Mouse (Mus musculus) adrenal gland, postnatal 4 days (tissue): ENCODE data around the gene Sim2. TPM values are rescaled to one million over a fixed set of nuclear protein-coding genes. Genes with fewer than 3 reads are reported as not detected.

Experiments
- DNase-seq, 2 experiments: peaks; one replicate each; pipeline ENCODE4 v3.0.0; 2021 to 2022; ENCODE audit warnings: low spot score in 2 of 2, mixed read lengths in 2 of 2
- total RNA-seq, 2 experiments: library from RNA; stranded (reverse); gene quantifications; 2 replicates each; pipeline ENCODE4 v1.2.3; 2021

Sim2 gene
- total RNA-seq, 2 experiments from 2014 or later: 3.5 TPM; not detected in 1

DNA sequence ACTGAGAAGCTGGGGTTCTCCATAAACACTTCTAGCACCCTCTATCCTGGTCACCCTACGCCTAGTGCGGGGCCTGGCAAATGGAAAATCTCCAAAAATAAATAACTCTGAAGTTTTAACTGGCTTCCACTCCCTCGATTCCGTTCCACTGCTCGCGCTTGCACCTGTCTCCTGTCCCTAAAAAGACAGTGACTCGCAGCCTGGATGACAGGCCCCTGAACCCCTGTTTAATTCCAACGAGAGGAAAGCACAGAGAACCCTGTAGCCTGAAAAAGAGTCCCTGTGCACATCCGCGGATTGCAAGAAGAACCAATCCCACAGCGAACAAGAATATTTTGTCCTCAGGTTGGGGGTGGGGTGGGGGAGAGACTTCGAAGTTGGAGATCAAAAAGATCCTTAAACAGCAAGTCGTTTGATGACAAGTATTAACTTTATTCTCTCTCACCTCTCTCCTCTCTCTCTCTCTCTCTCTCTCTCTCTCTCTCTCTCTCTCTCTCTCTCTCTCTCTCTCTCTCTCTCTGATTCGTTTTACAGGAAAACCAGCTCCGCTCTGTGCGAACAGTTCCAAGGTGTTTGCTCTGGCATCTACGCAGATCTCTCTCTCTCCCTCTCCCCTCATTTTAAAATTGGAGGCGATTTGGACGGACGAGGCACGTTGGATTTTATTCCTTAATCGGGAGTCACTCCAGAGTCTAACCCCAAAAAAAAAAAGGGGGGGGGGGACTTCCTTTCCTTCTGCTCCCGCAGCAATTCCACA is 6.2 kb upstream of the Sim2 start:
- no peak for DNase-seq

DNA sequence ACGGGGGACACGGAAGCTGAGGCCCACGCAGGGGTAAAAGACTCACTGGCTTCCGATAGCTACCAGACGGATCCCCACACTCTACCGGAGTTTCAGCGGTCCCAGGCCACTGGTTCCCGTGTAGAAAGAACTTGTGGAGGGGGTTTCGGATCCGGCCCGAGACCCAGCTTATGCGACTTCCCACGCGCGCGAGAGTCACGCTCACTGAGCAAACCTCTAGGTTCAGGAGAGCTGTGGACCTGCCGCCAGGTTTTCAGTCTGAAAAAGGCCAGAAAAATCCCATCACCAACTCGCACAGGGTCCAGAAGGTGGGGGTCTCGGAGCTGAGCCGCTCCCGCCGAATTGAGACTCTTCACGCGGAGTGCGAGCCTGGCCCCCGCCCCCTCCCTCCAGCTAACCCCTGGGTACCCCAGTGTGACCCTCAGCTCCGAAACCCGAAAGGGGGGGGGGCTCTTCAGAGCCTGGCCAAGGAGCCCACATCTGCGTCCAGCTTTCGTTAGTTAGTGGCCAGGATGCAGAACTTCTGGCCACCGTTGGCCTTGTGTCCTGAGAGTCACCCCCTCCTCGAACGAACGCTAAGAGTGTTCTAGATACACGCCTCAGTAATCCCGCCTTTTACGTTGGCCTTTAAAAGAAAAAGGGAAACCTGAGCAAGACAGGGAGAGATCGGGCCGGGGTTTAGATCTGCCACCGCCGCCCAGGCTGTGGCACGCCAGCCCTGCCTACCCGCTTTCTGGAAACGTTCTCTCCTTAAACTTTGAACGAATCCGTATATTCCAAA is 5.5 kb upstream of the Sim2 start:
- no peak for DNase-seq

DNA sequence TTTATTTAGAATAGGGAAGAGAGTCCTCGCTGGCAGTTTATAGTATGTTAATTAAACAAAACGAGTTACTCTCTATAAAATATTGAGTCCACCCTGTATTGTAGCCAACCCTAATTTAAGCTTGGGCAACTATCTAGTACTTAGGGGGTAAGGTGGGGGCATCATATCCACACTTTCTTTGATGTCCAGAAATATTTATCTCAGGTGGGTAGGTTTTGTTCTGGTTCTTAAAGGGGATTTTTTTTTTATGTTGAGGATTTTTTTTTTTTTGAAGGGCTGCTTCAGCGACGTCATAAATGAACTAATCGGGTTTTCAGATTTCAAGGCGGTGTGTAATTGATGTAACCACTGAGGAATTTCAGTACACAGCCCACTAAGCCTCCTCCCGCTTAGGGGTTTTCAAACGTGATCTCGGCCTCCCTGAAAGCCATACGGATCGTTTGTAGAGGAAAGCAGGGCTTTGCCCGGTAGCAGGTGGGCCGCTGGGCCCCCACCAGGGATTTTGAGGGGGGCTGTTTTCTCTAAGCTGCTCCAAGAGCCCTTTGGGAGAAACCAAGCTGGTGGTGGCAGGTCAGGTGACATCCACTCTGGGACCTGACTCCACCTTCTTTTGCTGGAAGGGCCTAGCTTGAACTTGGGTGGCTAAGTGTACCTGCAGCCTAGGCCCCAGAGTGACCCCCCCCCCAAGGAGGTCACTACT is 4.7 kb upstream of the Sim2 start:
- DNase-seq: no peak

- DNase-seq: no peak
Observed at GRCm38 (mm10) chr16:94081596-94081995, 3.1 kb upstream of the Sim2 start.

- DNase-seq: no peak
Observed at GRCm38 (mm10) chr16:94081996-94082708, 2.6 kb upstream of the Sim2 start.

DNA sequence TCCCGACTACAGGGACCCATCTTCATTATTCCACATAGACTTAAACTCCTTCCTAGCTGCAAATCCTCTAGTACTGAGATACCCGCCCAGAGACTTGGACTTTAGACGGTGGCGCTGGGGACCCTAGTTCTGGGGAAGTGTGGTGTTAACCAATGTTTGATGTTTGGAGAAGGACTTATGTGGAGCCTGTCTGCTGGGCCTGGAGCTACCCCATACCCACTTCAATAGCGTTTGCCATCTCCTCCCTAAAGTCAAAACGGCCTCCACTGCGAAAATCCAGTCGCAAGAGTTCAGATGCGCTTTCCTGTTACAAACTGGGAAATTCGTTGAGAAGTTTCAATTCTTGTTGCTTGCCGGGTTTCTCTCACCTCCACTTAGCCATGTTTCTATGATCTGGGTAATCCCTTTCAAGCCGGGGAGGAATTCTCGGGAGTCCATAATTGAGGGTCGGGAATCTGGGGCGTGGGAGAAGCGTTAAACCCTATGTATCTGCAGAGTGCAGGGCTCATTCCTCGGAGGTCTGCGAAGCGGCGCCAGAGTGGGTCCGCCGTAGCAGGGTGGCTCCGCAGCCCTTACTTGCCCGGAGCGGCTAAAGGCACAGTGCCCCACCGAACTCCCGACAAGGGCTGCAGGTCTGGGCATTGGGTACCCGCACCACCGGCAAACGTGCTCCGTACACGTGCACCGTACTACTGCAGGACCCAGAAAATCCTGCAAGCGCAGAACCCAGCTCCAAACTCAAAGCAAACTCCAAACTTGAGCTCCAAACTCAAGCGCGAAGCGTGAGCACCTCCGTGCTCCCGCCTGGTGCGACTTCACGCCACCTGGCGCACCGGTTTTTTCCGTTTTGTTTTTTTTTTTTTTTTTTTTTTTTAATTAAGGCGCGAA is 1.5 kb upstream of the Sim2 start:
- no peak for DNase-seq

DNA sequence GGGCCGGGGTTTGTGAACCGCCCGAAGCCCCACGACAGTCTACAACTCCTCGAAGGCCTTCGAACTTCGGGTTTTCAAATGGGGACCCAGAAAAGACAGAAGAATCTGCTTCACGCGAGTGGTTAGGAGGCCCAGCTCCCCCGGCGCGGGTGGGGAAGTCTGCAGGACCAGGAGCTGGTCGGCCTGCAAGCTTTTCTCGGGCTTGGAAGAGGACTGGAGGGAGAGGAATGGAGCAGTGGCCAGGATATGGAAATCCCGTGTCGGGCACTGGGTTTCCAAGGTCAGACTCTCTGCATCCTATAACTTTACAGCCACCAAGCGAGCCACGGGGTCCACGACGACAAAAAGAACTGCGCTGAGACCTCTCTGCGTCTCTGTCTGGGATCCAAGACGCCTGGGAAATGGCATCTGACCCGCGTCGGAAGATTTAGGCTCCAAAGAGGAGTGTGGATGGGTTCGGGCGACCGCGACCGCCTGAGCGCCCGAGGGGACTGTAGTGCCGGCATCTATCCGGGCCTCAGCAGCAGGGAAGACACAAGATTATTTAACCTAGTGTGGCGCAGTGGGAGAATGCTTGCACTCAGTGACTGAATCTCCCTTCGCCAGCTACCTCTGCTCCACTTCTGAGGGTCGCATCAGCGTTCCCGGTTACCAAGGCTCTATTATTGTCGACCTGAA is 744 bp upstream of the Sim2 start:
- no peak for DNase-seq

GRCm38 (mm10) chr16:94085603-94086285 is 1.0 kb downstream of the Sim2 start:
- DNase-seq: no peak

GRCm38 (mm10) chr16:94086701-94087569 is 2.2 kb downstream of the Sim2 start:
- no peak for DNase-seq

GRCm38 (mm10) chr16:94087570-94088225 is 3.0 kb downstream of the Sim2 start:
- DNase-seq: no peak

GRCm38 (mm10) chr16:94088226-94088748 is 3.6 kb downstream of the Sim2 start:
- DNase-seq: no peak

GRCm38 (mm10) chr16:94088819-94089692 is 4.3 kb downstream of the Sim2 start:
- DNase-seq: no peak

DNA sequence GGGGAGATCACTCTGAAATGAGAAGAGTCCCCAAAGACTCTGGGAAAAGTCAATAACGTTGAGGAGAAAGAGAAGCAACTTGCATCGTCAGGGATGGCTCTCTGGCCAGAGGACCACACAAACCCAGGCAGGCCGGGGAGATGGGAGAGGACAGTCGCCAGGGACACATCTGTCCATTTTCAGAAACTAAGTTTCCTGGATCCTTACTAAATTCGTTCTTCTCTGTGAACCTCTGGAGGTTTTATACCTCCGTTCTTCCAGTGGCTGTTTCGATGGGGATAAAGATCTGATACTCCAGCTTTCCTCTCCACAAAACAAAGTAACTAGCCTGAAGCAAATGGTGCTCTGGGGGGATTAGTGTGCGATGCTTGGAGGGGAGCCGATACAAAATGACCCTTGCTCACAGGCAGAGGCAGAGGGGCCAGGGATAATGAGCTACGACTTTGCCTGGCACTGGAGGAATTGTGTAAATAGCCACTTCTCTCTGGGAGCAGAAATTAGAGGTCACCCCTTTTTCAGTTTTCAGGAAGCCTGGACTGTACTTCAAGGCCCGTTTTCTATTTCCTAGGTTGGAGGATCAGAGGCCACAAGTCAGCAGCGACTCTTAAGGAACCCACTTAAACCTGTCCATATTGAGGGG is 7.9 kb downstream of the Sim2 start:
- no peak for DNase-seq

- no peak for DNase-seq
Observed at GRCm38 (mm10) chr16:94093151-94093863, 8.6 kb downstream of the Sim2 start.
